Mouse (Mus musculus) frontal cortex, postnatal 36 days (tissue): ENCODE measurements at regions not wholly inside any gene's neighbourhood (a gene's known extent, or its start where the extent isn't known, plus 50 kb on each side); places are given as distances from the start of the nearest gene placed in this dataset.
"Not testable (repeated sequence)": the region's sequence is repeated elsewhere in the genome, so short reads cannot be mapped to it uniquely, and the experiment has no call there.

Experiments used
- DNase-seq, 2 experiments: peaks; one replicate each; pipeline ENCODE4 v3.0.0; 2022; ENCODE audit warnings: low spot score in 2 of 2

GRCm38 (mm10) chr17:16571403-16571802, 492.5 kb upstream of the Zfp960 start:
- DNase-seq: no peak

- DNase-seq: no peak
Observed at GRCm38 (mm10) chr17:16588791-16589190, 475.1 kb upstream of the Zfp960 start.

DNA sequence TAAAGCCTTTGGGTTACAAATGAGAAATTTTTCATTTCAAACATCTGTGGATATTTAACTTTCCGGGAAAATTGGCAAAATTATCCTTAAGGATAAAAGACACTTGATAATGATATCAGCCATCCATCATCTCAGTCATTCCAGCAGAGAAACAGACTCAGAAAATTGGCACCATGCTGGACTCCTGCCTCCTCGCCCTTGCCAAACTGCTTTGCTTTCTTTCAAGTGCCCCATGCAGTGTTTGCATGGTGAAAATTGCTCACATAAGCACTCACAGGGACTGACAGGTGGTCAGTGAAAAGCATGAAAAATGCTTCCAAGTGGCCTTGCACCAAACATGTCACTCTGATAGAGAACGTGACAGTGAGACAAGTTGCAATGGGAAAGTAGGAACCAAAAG, 464.2 kb upstream of the Zfp960 start:
- DNase-seq: no peak

- DNase-seq: no peak
Observed at GRCm38 (mm10) chr17:16612405-16612979, 451.4 kb upstream of the Zfp960 start.

- DNase-seq: no peak
Observed at GRCm38 (mm10) chr17:16621931-16622556, 441.9 kb upstream of the Zfp960 start.

DNA sequence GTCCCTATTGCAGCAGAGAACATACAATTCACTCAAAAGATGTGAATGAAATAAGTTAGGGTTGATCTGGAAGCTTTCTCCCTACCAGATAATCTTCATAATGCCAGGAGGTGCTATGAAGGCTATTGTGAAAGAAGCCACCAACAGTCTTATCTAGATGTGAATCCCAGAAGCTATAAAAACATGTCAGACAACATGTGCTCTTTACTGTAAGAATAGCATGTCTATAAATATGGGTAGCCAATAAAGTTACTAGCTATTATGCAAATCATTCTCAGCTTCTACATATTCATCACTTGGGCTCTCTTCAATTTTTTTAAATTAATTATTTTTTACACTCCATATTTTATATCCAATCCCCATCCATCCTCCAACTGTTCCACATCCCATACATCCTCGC, 434.1 kb upstream of the Zfp960 start:
- DNase-seq: no peak

DNA sequence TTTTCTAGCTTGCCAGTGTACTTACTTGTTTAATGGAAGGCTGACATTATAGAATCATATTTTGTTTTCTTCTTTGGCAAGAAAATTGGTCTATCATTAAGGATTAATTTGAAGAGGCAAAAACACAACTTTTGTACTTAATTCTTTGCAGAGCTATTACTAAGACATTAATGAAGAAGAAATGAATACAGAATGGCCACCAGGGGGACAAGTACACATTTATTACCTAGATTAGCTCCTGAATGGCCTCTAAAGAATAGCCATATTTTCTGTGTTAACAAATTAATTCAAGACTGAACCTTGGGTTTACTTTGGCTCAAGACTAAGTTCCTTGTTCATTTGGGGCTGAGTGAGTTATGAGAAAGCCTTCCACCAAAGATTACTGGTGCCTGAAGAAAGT, 430.5 kb upstream of the Zfp960 start:
- DNase-seq: no peak

GRCm38 (mm10) chr17:16637463-16637862, 426.4 kb upstream of the Zfp960 start:
- no peak for DNase-seq

- DNase-seq: no peak
Observed at GRCm38 (mm10) chr17:16647942-16648341, 416.0 kb upstream of the Zfp960 start.

- DNase-seq: peak; percentile 2 to 25
Observed at GRCm38 (mm10) chr17:16665253-16665652, 398.7 kb upstream of the Zfp960 start.

GRCm38 (mm10) chr17:16667606-16668005, 396.3 kb upstream of the Zfp960 start:
- DNase-seq: no peak

DNA sequence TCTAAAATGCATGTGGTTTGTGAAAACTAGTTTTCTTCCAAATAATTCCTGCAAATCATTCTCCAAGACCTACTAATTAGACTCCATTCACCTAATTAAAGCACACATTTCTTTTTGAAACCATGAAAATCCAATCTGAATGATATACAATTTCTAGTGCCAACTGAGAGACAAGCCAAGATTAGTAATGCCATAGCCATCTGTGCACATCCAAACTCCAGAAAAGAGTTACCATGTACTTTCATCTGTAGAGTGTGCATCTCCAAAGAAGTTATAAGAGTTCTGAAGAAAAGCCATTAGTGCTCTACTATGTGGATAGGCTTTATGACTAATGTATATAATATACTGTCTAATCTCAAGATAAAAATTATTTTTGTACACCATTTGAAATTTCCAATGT, 359.7 kb upstream of the Zfp960 start:
- no peak for DNase-seq

DNA sequence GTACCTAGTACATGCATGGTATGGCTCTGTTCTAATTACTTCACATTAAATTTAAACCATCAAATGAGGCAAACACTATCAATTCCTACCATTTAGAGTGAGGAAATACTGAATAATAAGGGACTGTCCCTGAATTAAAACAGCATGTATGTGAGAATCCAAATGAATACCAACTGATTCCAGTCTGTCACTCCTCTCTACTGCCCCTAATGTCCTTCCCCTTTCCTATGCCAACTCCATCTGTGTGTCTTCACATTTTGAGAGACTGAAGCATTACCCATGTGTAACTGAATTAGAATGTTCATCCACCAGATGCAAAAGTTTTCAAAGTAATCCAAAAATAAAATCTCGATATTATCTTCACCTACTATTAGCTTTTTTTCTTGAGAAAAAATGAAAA, 358.0 kb upstream of the Zfp960 start:
- no peak for DNase-seq

- DNase-seq: no peak
Observed at GRCm38 (mm10) chr17:16726904-16727303, 337.0 kb upstream of the Zfp960 start.

GRCm38 (mm10) chr17:16753090-16753489, 310.8 kb upstream of the Zfp960 start:
- no peak for DNase-seq

GRCm38 (mm10) chr17:16770587-16770986, 293.3 kb upstream of the Zfp960 start:
- DNase-seq: not testable (repeated sequence)

GRCm38 (mm10) chr17:16798316-16798715, 265.6 kb upstream of the Zfp960 start:
- DNase-seq: no peak

- no peak for DNase-seq
Observed at GRCm38 (mm10) chr17:16804986-16805385, 258.9 kb upstream of the Zfp960 start.

DNA sequence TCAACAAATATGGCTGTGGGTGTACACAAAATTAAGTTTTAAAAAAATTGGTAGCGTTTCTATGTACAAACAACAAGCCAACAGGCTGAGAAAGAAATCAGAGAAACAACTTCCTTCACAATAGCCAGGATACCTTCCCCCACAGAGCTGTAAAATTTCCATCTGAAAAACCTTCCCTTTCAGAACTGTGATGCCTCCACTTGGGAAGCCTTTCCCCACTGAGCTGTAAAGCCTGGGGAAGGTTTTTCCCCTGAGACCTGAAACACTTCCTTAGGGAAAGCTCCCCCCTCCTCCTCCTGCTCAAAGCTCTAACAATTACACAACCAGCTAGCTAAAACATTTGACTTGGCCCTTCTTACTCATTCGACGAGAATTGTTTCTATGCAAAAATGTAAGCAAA, 245.5 kb upstream of the Zfp960 start:
- no peak for DNase-seq

- no peak for DNase-seq
Observed at GRCm38 (mm10) chr17:16821716-16822115, 242.2 kb upstream of the Zfp960 start.

DNA sequence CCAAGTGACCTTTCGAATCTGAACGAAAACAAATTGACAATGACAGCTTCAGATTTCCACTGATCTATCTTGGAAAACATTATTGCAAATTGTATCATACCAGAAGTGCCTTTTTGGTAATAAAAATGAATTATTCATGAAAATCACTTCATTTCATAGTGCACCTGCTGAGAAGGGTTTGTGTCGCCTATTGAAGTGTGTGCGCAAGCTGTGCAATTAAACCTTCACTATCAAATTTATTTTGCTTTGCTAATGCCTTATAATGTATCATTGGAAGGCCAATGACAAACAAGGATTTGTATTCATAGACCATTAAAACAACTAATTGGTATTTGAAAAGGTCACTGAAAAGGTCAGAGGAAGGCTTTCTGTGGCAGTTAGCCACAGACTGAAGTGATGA, 224.8 kb upstream of the Zfp960 start:
- no peak for DNase-seq

GRCm38 (mm10) chr17:16860771-16861170, 203.1 kb upstream of the Zfp960 start:
- no peak for DNase-seq

DNA sequence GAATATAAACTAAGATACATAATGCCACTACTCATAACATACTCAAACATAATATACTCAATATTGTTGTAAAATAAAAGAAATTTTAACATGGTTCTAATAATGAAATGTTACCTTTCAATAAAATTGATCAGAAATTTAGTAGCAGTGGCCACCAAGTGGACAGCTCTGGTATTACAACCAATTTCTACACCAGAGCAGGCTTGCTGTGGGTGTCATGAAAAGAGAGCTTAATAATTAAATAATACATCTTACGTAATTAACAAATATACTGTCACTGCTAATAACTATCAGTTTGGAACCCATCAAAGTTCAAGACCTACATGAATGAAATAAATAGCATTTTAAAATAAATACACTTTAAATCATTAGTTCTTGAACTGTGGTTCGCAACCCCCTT, 163.1 kb upstream of the Zfp960 start:
- DNase-seq: peak; percentile 17 to 63

- DNase-seq: no peak
Observed at GRCm38 (mm10) chr17:16918191-16918590, 145.7 kb upstream of the Zfp960 start.
